Mouse (Mus musculus) layer of hippocampus, adult 6 months (tissue): ENCODE results near the gene Klf6. TPM values are rescaled to one million over a fixed set of nuclear protein-coding genes. Genes with fewer than 3 reads are reported as not detected.

Experiments used
- long read RNA-seq, 2 experiments: library from polyadenylated mRNA; unstranded; transcript quantifications; one replicate each; pipeline ENCODE4 v2.0.0; 2019 to 2020
- microRNA-seq: library from miRNA; unstranded; fragments of <30 nt; microRNA quantifications from one replicate; pipeline ENCODE4 v1.2.0, GENCODE M21; 2020
- polyA plus RNA-seq: library from polyadenylated mRNA; unstranded; fragments of <200 nt; fragmentation: Nextera tagmentation; gene quantifications from 2 replicates; pipeline ENCODE4 v1.2.3, GENCODE M21; 2021

Gene Klf6
- 32.7 and 39.0 TPM in 2 replicates for polyA plus RNA-seq
- long read RNA-seq, experiment 1, full-length matches to known transcripts, result 89 of 105 reads
- long read RNA-seq, experiment 1, partial matches to known transcripts, result 2 of 105 reads
- long read RNA-seq, experiment 1, other reads (novel, unspliced or antisense), result 14 of 105 reads
- long read RNA-seq, experiment 2, full-length matches to known transcripts, result 177 of 182 reads
- long read RNA-seq, experiment 2, partial matches to known transcripts, result 1 of 182 reads
- long read RNA-seq, experiment 2, other reads (novel, unspliced or antisense), result 4 of 182 reads

GRCm38 (mm10) chr13:5861157-5862002 is at the start of gene Klf6:
Gene Klf6, plus strand, starts transcription at chr13:5861482.

Small RNA genes lying within 50 kb of the gene (microRNA-seq; reads per million reads assigned to microRNA genes)
- gene Gm26043, result not detected
